Mouse (Mus musculus) c-Kit-positive CD71-negative TER-119-negative erythroid progenitor cells, embryonic 14.5 days (primary cell): ENCODE data around the gene Cabp4.
"Not testable (repeated sequence)": the region's sequence is repeated elsewhere in the genome, so short reads cannot be mapped to it uniquely, and the experiment has no call there.

ENCODE experiments used
- DNase-seq: peaks from one replicate; pipeline ENCODE4 v3.0.0-alpha.2; 2013; ENCODE audit warnings: low read depth

Cabp4 gene

GRCm38 (mm10) chr19:4122411-4123370, 21.1 kb downstream of the Cabp4 start:
- DNase-seq = no peak

GRCm38 (mm10) chr19:4121896-4122295, 21.9 kb downstream of the Cabp4 start:
- DNase-seq = not testable (repeated sequence)

- DNase-seq = peak; percentile 96
Observed at GRCm38 (mm10) chr19:4121097-4121805, 22.6 kb downstream of the Cabp4 start.

- DNase-seq = no peak
Observed at GRCm38 (mm10) chr19:4120496-4120895, 23.3 kb downstream of the Cabp4 start.

GRCm38 (mm10) chr19:4119716-4120487, 23.9 kb downstream of the Cabp4 start:
- DNase-seq = no peak

GRCm38 (mm10) chr19:4118350-4118749, 25.5 kb downstream of the Cabp4 start:
- DNase-seq = no peak

- DNase-seq = no peak
Observed at GRCm38 (mm10) chr19:4117006-4117405, 26.8 kb downstream of the Cabp4 start.

- DNase-seq = no peak
Observed at GRCm38 (mm10) chr19:4115816-4116215, 28.0 kb downstream of the Cabp4 start.

GRCm38 (mm10) chr19:4115144-4115543, 28.7 kb downstream of the Cabp4 start:
- DNase-seq = no peak

GRCm38 (mm10) chr19:4114551-4114950, 29.3 kb downstream of the Cabp4 start:
- DNase-seq = no peak

GRCm38 (mm10) chr19:4113806-4114230, 30.0 kb downstream of the Cabp4 start:
- no peak for DNase-seq

GRCm38 (mm10) chr19:4113186-4113805, 30.5 kb downstream of the Cabp4 start:
- no peak for DNase-seq

GRCm38 (mm10) chr19:4112063-4112960, 31.5 kb downstream of the Cabp4 start:
- DNase-seq = no peak

- DNase-seq = no peak
Observed at GRCm38 (mm10) chr19:4108535-4108934, 35.3 kb downstream of the Cabp4 start.

- DNase-seq = no peak
Observed at GRCm38 (mm10) chr19:4106654-4107053, 37.2 kb downstream of the Cabp4 start.

- DNase-seq = no peak
Observed at GRCm38 (mm10) chr19:4104675-4105194, 39.1 kb downstream of the Cabp4 start.

- DNase-seq = no peak
Observed at GRCm38 (mm10) chr19:4103792-4104191, 40.0 kb downstream of the Cabp4 start.

- no peak for DNase-seq
Observed at GRCm38 (mm10) chr19:4103294-4103693, 40.5 kb downstream of the Cabp4 start.

GRCm38 (mm10) chr19:4102626-4103025, 41.2 kb downstream of the Cabp4 start:
- no peak for DNase-seq

GRCm38 (mm10) chr19:4102049-4102448, 41.8 kb downstream of the Cabp4 start:
- DNase-seq = no peak
